Mouse (Mus musculus): ENCODE results near the gene Zcchc10. TPM values are rescaled to one million over a fixed set of nuclear protein-coding genes. Genes with fewer than 3 reads are reported as not detected.
A peak's percentile ranks its signal among the peaks of the same experiment; 100 is the strongest.

Gene Zcchc10
- polyA plus RNA-seq, 1 experiment from 2014 or later: 15.7 TPM

- peak; percentile 96 for ATAC-seq (ENCODE audit: low FRiP score)
- H3K4me2 ChIP-seq: peak within 1 kb of the TSS; percentile 76
- H3K27ac ChIP-seq (replicated peaks): peak within 1 kb of the TSS; percentile 99
- no peaks in the 10 kb centered on the region for H3K36me3 ChIP-seq
- no peaks in the 10 kb centered on the region for H3K27me3 ChIP-seq (replicated peaks)
- peak within 1 kb of the TSS; percentile 96 for H3K4me3 ChIP-seq (replicated peaks)
- peak within 1 kb of the TSS; percentile 99 for H3K9ac ChIP-seq (replicated peaks)
- H3K4me1 ChIP-seq: peaks cover 15% of the 10 kb centered on the region
- under 1% methylated on average over 109 of the region's 127 CpGs for WGBS
- no peaks in the 10 kb centered on the region for H3K9me3 ChIP-seq (replicated peaks)
Measured at GRCm38 (mm10) chr11:53350291-53351223, 26.1 kb downstream of the Zcchc10 start, which contains the start of gene Aff4. Gene Aff4, plus strand, starts transcription at chr11:53350833.

GRCm38 (mm10) chr11:53351224-53351942 lies 26.9 kb downstream of the Zcchc10 start:
- Histone ChIP-seq H3K9me3 (replicated peaks) (no peaks in the 10 kb centered on the region), H3K4me3 (replicated peaks) (peak overlapping the region; percentile 96), H3K9ac (replicated peaks) (peak overlapping the region; percentile 99), H3K27me3 (replicated peaks) (no peaks in the 10 kb centered on the region), H3K36me3 (no peaks in the 10 kb centered on the region), H3K4me2 (peak overlapping the region; percentile 76), H3K4me1 (peaks cover 15% of the 10 kb centered on the region), H3K27ac (replicated peaks) (peak overlapping the region; percentile 99)
- WGBS: under 1% methylated on average over 35 of the region's 35 CpGs
- peak; percentile 26; the same call in 1 of the 2 replicates for ATAC-seq (ENCODE audit: low FRiP score)

GRCm38 (mm10) chr11:53351943-53352590 lies 27.6 kb downstream of the Zcchc10 start:
- Histone ChIP-seq H3K4me1 (peaks cover 15% of the 10 kb centered on the region), H3K9ac (replicated peaks) (peak overlapping the region; percentile 99), H3K9me3 (replicated peaks) (no peaks in the 10 kb centered on the region), H3K27ac (replicated peaks) (peak overlapping the region; percentile 99), H3K4me2 (peak overlapping the region; percentile 76), H3K27me3 (replicated peaks) (no peaks in the 10 kb centered on the region), H3K4me3 (replicated peaks) (peak overlapping the region; percentile 96), H3K36me3 (no peaks in the 10 kb centered on the region)
- WGBS: 3% methylated on average over 14 of the region's 14 CpGs
- no peak for ATAC-seq (ENCODE audit: low FRiP score)

GRCm38 (mm10) chr11:53358504-53359155 lies 34.2 kb downstream of the Zcchc10 start:
- no peaks in the 10 kb centered on the region for H3K9me3 ChIP-seq (replicated peaks)
- 96% methylated on average over 5 of the region's 5 CpGs for WGBS
- no peak overlapping the region for H3K27ac ChIP-seq (replicated peaks)
- H3K4me3 ChIP-seq (replicated peaks): no peak overlapping the region
- H3K36me3 ChIP-seq: no peaks in the 10 kb centered on the region
- no peak overlapping the region for H3K9ac ChIP-seq (replicated peaks)
- H3K4me1 ChIP-seq: peaks cover 7% of the 10 kb centered on the region
- no peaks in the 10 kb centered on the region for H3K27me3 ChIP-seq (replicated peaks)
- H3K4me2 ChIP-seq: no peak overlapping the region
- ATAC-seq (ENCODE audit: low FRiP score): no peak

- 94% methylated on average over 2 of the region's 2 CpGs for WGBS
- no peaks in the 10 kb centered on the region for H3K4me1 ChIP-seq
Measured at GRCm38 (mm10) chr11:53367032-53367431, 42.6 kb downstream of the Zcchc10 start.

GRCm38 (mm10) chr11:53378918-53379317 lies 54.4 kb downstream of the Zcchc10 start:
- no peaks in the 10 kb centered on the region for H3K9me3 ChIP-seq (replicated peaks)
- no peak overlapping the region for H3K27ac ChIP-seq (replicated peaks)
- ATAC-seq (ENCODE audit: low FRiP score): no peak
- H3K4me3 ChIP-seq (replicated peaks): no peak overlapping the region
- WGBS: 87% methylated on average over 1 of the region's 1 CpGs
- H3K4me2 ChIP-seq: no peak overlapping the region
- H3K36me3 ChIP-seq: peaks cover 49% of the 10 kb centered on the region
- no peaks in the 10 kb centered on the region for H3K4me1 ChIP-seq
- H3K27me3 ChIP-seq (replicated peaks): no peaks in the 10 kb centered on the region
- no peak overlapping the region for H3K9ac ChIP-seq (replicated peaks)

More at GRCm38 (mm10) chr11:53367032-53367431, 42.6 kb downstream of the Zcchc10 start:
- Histone ChIP-seq H3K9ac (replicated peaks) (no peak overlapping the region), H3K27me3 (replicated peaks) (no peaks in the 10 kb centered on the region), H3K27ac (replicated peaks) (no peak overlapping the region), H3K4me3 (replicated peaks) (no peak overlapping the region), H3K4me2 (no peak overlapping the region), H3K9me3 (replicated peaks) (no peaks in the 10 kb centered on the region), H3K36me3 (peaks cover 11% of the 10 kb centered on the region)
- no peak for ATAC-seq (ENCODE audit: low FRiP score)

Other genes starting within 250 kb of the Zcchc10 start
- gene Hspa4, start 24.2 kb upstream of the Zcchc10 start, polyA plus RNA-seq (2015; fragmentation: Nextera tagmentation; extraction: Ambion mirVana): 43.5 and 54.6 TPM in 2 replicates
- 35.5 and 40.1 TPM in 2 replicates for gene Aff4, start 26.2 kb downstream of the Zcchc10 start, polyA plus RNA-seq (2015; fragmentation: Nextera tagmentation; extraction: Ambion mirVana)
- 0.51 TPM in 1 of 2 replicates, not detected in the other for gene Leap2, start 98.5 kb downstream of the Zcchc10 start, polyA plus RNA-seq (2015; fragmentation: Nextera tagmentation; extraction: Ambion mirVana)
- gene Uqcrq, start 106.2 kb downstream of the Zcchc10 start, polyA plus RNA-seq (2015; fragmentation: Nextera tagmentation; extraction: Ambion mirVana): 796 and 911 TPM in 2 replicates
- gene Gdf9, start 106.3 kb downstream of the Zcchc10 start, polyA plus RNA-seq (2015; fragmentation: Nextera tagmentation; extraction: Ambion mirVana): 2.4 and 2.9 TPM in 2 replicates
- 0.13 TPM in 1 of 2 replicates, not detected in the other for gene Gm10447, start 132.4 kb downstream of the Zcchc10 start, polyA plus RNA-seq (2015; fragmentation: Nextera tagmentation; extraction: Ambion mirVana)
- gene Shroom1, start 132.5 kb downstream of the Zcchc10 start, polyA plus RNA-seq (2015; fragmentation: Nextera tagmentation; extraction: Ambion mirVana): 3.4 and 4.1 TPM in 2 replicates
- not detected in 2 replicates for gene Gm9837, start 145.8 kb downstream of the Zcchc10 start, polyA plus RNA-seq (2015; fragmentation: Nextera tagmentation; extraction: Ambion mirVana)
- 0.27 TPM in 1 of 2 replicates, not detected in the other for gene Gm9945, start 155.5 kb downstream of the Zcchc10 start, polyA plus RNA-seq (2015; fragmentation: Nextera tagmentation; extraction: Ambion mirVana)
- 1.4 and 1.6 TPM in 2 replicates for gene Sowaha, start 155.6 kb downstream of the Zcchc10 start, polyA plus RNA-seq (2015; fragmentation: Nextera tagmentation; extraction: Ambion mirVana)
- gene Sept8, start 194.6 kb downstream of the Zcchc10 start, polyA plus RNA-seq (2015; fragmentation: Nextera tagmentation; extraction: Ambion mirVana): 23.3 and 26.2 TPM in 2 replicates
- 275 and 338 TPM in 2 replicates for gene Kif3a, start 242.7 kb downstream of the Zcchc10 start, polyA plus RNA-seq (2015; fragmentation: Nextera tagmentation; extraction: Ambion mirVana)

Data from neural tube, embryonic 15.5 days (tissue).